Mouse (Mus musculus): ENCODE data around the gene Ccdc183.

DNA sequence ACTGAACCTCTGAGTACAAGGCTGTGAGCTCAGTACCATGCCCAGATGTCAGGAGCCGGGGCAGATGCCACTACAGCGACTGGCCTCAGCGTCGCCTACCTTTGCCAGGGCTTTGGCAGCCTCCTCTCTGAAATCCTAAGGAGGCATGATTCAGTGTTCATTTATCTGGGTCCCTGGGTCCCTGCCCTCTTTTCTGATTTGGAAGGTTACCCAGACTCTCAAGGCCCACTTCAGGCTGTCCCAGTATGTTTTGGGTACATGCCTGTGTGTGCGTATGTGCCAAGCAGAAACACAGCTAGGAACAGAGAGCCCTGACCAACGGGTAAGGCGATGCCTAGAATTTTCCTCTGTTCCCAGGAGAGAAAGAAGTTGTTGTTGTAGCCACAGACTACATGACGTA, 42.8 kb upstream of the Ccdc183 start:
- TF ChIP-seq GATA1 (IDR thresholded peaks at IDR 0.05; ENCODE audit: borderline replicate concordance, low read length) (no peak), FLI1 (IDR thresholded peaks at IDR 0.05; ENCODE audit: low read length) (no peak)
